Comparison of ENCODE assay signal across 26 mouse cellular contexts in the genomic region with DNA sequence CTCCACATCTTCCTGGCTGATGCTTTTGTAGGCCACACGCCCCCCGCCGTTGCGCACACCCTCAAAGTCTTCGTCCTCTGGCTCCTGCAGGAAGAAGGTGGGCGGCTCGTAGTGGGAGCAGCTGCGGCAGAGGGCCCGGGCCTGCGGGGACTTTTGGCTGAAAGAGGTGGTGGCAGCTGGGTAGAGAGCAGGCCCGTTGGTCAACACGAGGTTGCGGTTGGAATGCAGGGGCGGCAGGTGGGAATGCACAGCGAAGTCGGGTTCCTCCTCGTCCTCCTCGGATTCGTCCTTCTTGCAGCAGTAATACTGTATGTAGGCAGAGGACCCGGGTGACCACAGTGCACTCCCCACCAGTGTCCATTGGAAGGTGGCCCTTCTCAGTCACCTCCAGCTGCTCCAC. TPM values are rescaled to one million over a fixed set of nuclear protein-coding genes. Genes with fewer than 3 reads are reported as not detected.
A peak's percentile ranks its signal among the peaks of the same experiment; 100 is the strongest.
DNase-seq lines count a peak whose midpoint lies in the region; ATAC-seq and TF ChIP-seq lines count a peak whose summit lies in the region.
"Had no signal": no experiment of that assay in that cellular context is flagged by ENCODE, and none has a peak within 500 bp of the region (broad histone marks: within the 10 kb centered on the region; RNA-seq: fewer than 3 reads in every experiment).

No protein-coding gene starts in this region.

- DNase-seq in heart, adult 11 months = peak; percentile 89
- DNase-seq in heart, postnatal 14 days = no peak
- DNase-seq in left cerebral cortex, adult 2 months (ENCODE audit: extremely low spot score in 1 of 2, low spot score in 2 of 2) = no peak
- no peak for DNase-seq in left cerebral cortex, adult 9 months (ENCODE audit: low spot score in 2 of 2)
- DNase-seq in ZHBTc4 (ENCODE audit: low read depth, low spot score) = peak; percentile 27
- no peak for DNase-seq in adrenal gland, adult 8-10 months
- DNase-seq: adrenal gland, adult 2 months; adrenal gland, postnatal 25 days; cerebellum, adult 11 months; cerebellum, adult 18-20 months; cerebellum, adult 8-10 months; cerebellum, adult 9-11 months; cerebellum, postnatal 14 days; cerebellum, postnatal 36 days; embryo, embryonic 11 days; forebrain, postnatal 0 days had no signal

- ATAC-seq in erythroblast, adult 5-6 weeks (replicated peaks; ENCODE audit: low FRiP score, poor library complexity, severe bottlenecking) = no peak
- ATAC-seq: forebrain, embryonic 13.5 days; forebrain, embryonic 15.5 days; forebrain, postnatal 0 days; Patski had no signal

- H3K4me3 ChIP-seq in left cerebral cortex, adult 2 months = no peak overlapping the region
- H3K4me3 ChIP-seq in myocyte = no peak overlapping the region
- H3K4me3 ChIP-seq: embryonic facial prominence, embryonic 12.5 days; forebrain, embryonic 13.5 days; forebrain, embryonic 15.5 days had no signal

- no peak overlapping the region for H3ac ChIP-seq in myocyte (ENCODE audit: control insufficient read depth, insufficient read length)

- no peak overlapping the region for H3K4me2 ChIP-seq in myocyte (ENCODE audit: low read depth)
- H3K4me2 ChIP-seq: embryonic facial prominence, embryonic 12.5 days; forebrain, embryonic 13.5 days; forebrain, embryonic 15.5 days had no signal

- intact Hi-C loops in heart, postnatal 14 days (cut with DNase I) = no loop called here
- intact Hi-C loops in left cerebral cortex, adult 2 months (cut with DNase I) = no loop called here

- H3K79me2 ChIP-seq in myocyte (ENCODE audit: control insufficient read depth, insufficient read depth) = no peaks in the 10 kb centered on the region

- peak overlapping the region; percentile 18; the same call in 1 of the 2 replicates for H3K27ac ChIP-seq in left cerebral cortex, adult 2 months
- H3K27ac ChIP-seq: embryonic facial prominence, embryonic 12.5 days; forebrain, embryonic 13.5 days; forebrain, embryonic 15.5 days had no signal

- TF ChIP-seq CTCF in left cerebral cortex, adult 2 months (IDR thresholded peaks at IDR 0.05) = no peak

- H3K27me3 ChIP-seq in myocyte (ENCODE audit: control insufficient read depth, insufficient read depth, insufficient read length) = peaks cover 38% of the 10 kb centered on the region
- H3K27me3 ChIP-seq: forebrain, embryonic 13.5 days; forebrain, embryonic 15.5 days had no signal

- TF ChIP-seq POLR2A in myocyte (IDR thresholded peaks at IDR 0.05; ENCODE audit: insufficient read length, low read depth) = no peak

- H3K36me3 ChIP-seq in myocyte (ENCODE audit: control insufficient read depth, insufficient read depth) = no peaks in the 10 kb centered on the region
- H3K36me3 ChIP-seq: embryonic facial prominence, embryonic 12.5 days; forebrain, embryonic 15.5 days; G1E had no signal

TF ChIP-seq in myocyte, 11 proteins besides CTCF, POLR2A, EP300 and RAD21:
- TF ChIP-seq MAX (IDR thresholded peaks at IDR 0.05; ENCODE audit: low read depth) (no peak), SRF (IDR thresholded peaks at IDR 0.05; ENCODE audit: control insufficient read depth, insufficient read length, low read depth) (no peak), USF1 (IDR thresholded peaks at IDR 0.05; ENCODE audit: low read depth) (no peak), REST (IDR thresholded peaks at IDR 0.05; ENCODE audit: insufficient read depth, insufficient read length) (no peak), TCF12 (IDR thresholded peaks at IDR 0.05; ENCODE audit: insufficient read depth, poor library complexity, severe bottlenecking) (peak; percentile 66), CEBPB (IDR thresholded peaks at IDR 0.05; ENCODE audit: insufficient read depth, poor library complexity, severe bottlenecking) (no peak), MYOG (IDR thresholded peaks at IDR 0.05; ENCODE audit: control insufficient read depth in 1 of 3, insufficient read depth in 1 of 3, insufficient read length in 2 of 3, low read depth in 2 of 3) (peak; percentile 50 to 96 (median 94)), TCF3 (IDR thresholded peaks at IDR 0.05; ENCODE audit: insufficient read length, low read depth) (peak; percentile 83), MYOD1 (IDR thresholded peaks at IDR 0.05; ENCODE audit: control insufficient read depth in 1 of 3, insufficient read length in 2 of 3, low read depth in 2 of 3) (peak in 2 of 3 experiments; percentile 90 to 96), E2F4 (IDR thresholded peaks at IDR 0.05; ENCODE audit: insufficient read depth) (no peak), POLR2AphosphoS2 (IDR thresholded peaks at IDR 0.05; ENCODE audit: insufficient read length, low read depth) (no peak)

RNA-seq across cellular contexts. Expression of a gene that starts 29.7 kb away (rescaled TPM):
- under 1 TPM; 0.38 to 0.51 TPM for total RNA-seq in heart, postnatal 14 days (2021)
- 100 to 1,000 TPM; 103 to 109 TPM for total RNA-seq in left cerebral cortex, adult 2 months (2021)
- polyA plus RNA-seq in myocyte (2012; fragmentation: generic; extraction: Trizol) = 0.04 TPM
- total RNA-seq in erythroblast, adult 5-6 weeks (2015; ENCODE audit: low replicate concordance) = not detected in 2 replicates
- not detected in 2 replicates for total RNA-seq in erythroblast, adult 5-6 weeks (2017; ENCODE audit: low replicate concordance)
- 1 to 10 TPM; 2.5 to 4.4 (median 3.5) TPM for total RNA-seq in adrenal gland, adult 8-10 months (2022)
- total RNA-seq: common myeloid progenitor, adult 5-6 weeks had no signal
- polyA plus RNA-seq: C2C12, G1E, Patski had no signal

RNA-seq across cellular contexts. Expression of a gene that starts 33.4 kb away (rescaled TPM):
- total RNA-seq in heart, postnatal 14 days (2021) = 10 to 100 TPM; 27.9 to 36.3 TPM
- total RNA-seq in left cerebral cortex, adult 2 months (2021) = 10 to 100 TPM; 16.2 to 21.4 TPM
- polyA plus RNA-seq in myocyte (2012; fragmentation: generic; extraction: Trizol) = 17.6 TPM
- total RNA-seq in erythroblast, adult 5-6 weeks (2015; ENCODE audit: low replicate concordance) = not detected in 2 replicates
- not detected in 2 replicates for total RNA-seq in erythroblast, adult 5-6 weeks (2017; ENCODE audit: low replicate concordance)
- 10 to 100 TPM; 14.3 to 24.8 (median 19.3) TPM for total RNA-seq in adrenal gland, adult 8-10 months (2022)
- total RNA-seq: common myeloid progenitor, adult 5-6 weeks had no signal
- polyA plus RNA-seq: G1E had no signal

RNA-seq across cellular contexts. Expression of a gene that starts 40.6 kb away (rescaled TPM):
- total RNA-seq in heart, postnatal 14 days (2021) = not detected
- total RNA-seq in left cerebral cortex, adult 2 months (2021) = under 1 TPM in 1 of 2 experiments, not detected in 1; 0.75 TPM
- polyA plus RNA-seq in myocyte (2012; fragmentation: generic; extraction: Trizol) = 1,410 TPM
- not detected in 2 replicates for total RNA-seq in erythroblast, adult 5-6 weeks (2015; ENCODE audit: low replicate concordance)
- not detected in 2 replicates for total RNA-seq in erythroblast, adult 5-6 weeks (2017; ENCODE audit: low replicate concordance)
- under 1 TPM in 1 of 4 experiments, not detected in 3; 0.20 TPM for total RNA-seq in adrenal gland, adult 8-10 months (2022)
- total RNA-seq: adrenal gland, adult 2 months; adrenal gland, postnatal 25 days; common myeloid progenitor, adult 5-6 weeks; forebrain, postnatal 0 days had no signal
- polyA plus RNA-seq: forebrain, embryonic 11.5 days; forebrain, embryonic 13.5 days; G1E had no signal

RNA-seq across cellular contexts. Expression of a gene that starts 52.4 kb away (rescaled TPM):
- 1 to 10 TPM; 2.2 to 2.6 TPM for total RNA-seq in heart, postnatal 14 days (2021)
- under 1 TPM; 0.23 to 0.30 TPM for total RNA-seq in left cerebral cortex, adult 2 months (2021)
- 8.2 TPM for polyA plus RNA-seq in myocyte (2012; fragmentation: generic; extraction: Trizol)
- total RNA-seq in erythroblast, adult 5-6 weeks (2015; ENCODE audit: low replicate concordance) = not detected in 2 replicates
- total RNA-seq in erythroblast, adult 5-6 weeks (2017; ENCODE audit: low replicate concordance) = not detected in 2 replicates
- 100 to 1,000 TPM; 394 to 536 (median 504) TPM for total RNA-seq in adrenal gland, adult 8-10 months (2022)
- total RNA-seq: common myeloid progenitor, adult 5-6 weeks had no signal
- polyA plus RNA-seq: forebrain, embryonic 11.5 days; forebrain, embryonic 13.5 days; forebrain, embryonic 15.5 days; G1E; Patski had no signal

Comparison
In these comparisons a context has a peak if more than half of its experiments do, and no peak if none do; other contexts are left out.
1. DNase-seq: peak in heart, adult 11 months (single experiment) and ZHBTc4 (single experiment); none in heart, postnatal 14 days (0 of 2), left cerebral cortex, adult 2 months (0 of 2), left cerebral cortex, adult 9 months (0 of 2) and adrenal gland, adult 8-10 months (single experiment).
2. RNA of a gene that starts 29.7 kb away (total RNA-seq): 103 to 109 TPM in left cerebral cortex, adult 2 months; 2.5 to 4.4 TPM in adrenal gland, adult 8-10 months, 0.38 to 0.51 TPM in heart, postnatal 14 days and not detected in erythroblast, adult 5-6 weeks; every median in the first group is over 10 times any median in the second.
3. RNA of a gene that starts 33.4 kb away (total RNA-seq): 27.9 to 36.3 TPM in heart, postnatal 14 days, 16.2 to 21.4 TPM in left cerebral cortex, adult 2 months and 14.3 to 24.8 TPM in adrenal gland, adult 8-10 months; not detected in erythroblast, adult 5-6 weeks; every median in the first group is over 10 times any median in the second.